Mouse (Mus musculus) lung, embryonic 16.5 days (tissue): ENCODE measurements around the gene Slc30a1. TPM values are rescaled to one million over a fixed set of nuclear protein-coding genes. Genes with fewer than 3 reads are reported as not detected.

Experiments used
- ATAC-seq: fragments of 200-750 bp; cut with Nextera tagmentation; 2 replicates; pipeline ENCODE4 v1.8.0; 2017; ENCODE audit warnings: low read depth, mild to moderate bottlenecking, moderate library complexity
- H3K27ac ChIP-seq: fragments of 300-500 bp; sonication (generic); 2 replicates; pipeline ENCODE4 v1.5.1; 2014; ENCODE audit warnings: mild to moderate bottlenecking, control low read depth, low read length
- H3K27me3 ChIP-seq: fragments of 300-500 bp; sonication (generic); 2 replicates; pipeline ENCODE4 v1.6.1; 2014; ENCODE audit warnings: low read depth, low read length, mixed read lengths; ENCODE audit not compliant: control insufficient read depth, insufficient read depth
- H3K36me3 ChIP-seq: fragments of 300-500 bp; sonication (generic); 2 replicates; pipeline ENCODE4 v1.6.1; 2014; ENCODE audit warnings: low read length; ENCODE audit not compliant: control insufficient read depth, insufficient read depth
- H3K4me1 ChIP-seq: fragments of 300-500 bp; sonication (generic); replicated peaks from 2 replicates; pipeline ENCODE4 v1.6.1; 2014; ENCODE audit warnings: low read length, mixed read lengths; ENCODE audit not compliant: control insufficient read depth, insufficient read depth
- H3K4me2 ChIP-seq: fragments of 300-500 bp; sonication (generic); 2 replicates; pipeline ENCODE4 v1.6.1; 2014; ENCODE audit warnings: low read depth, low read length, control low read depth
- H3K4me3 ChIP-seq: fragments of 300-500 bp; sonication (generic); 2 replicates; pipeline ENCODE4 v1.5.1; 2014; ENCODE audit warnings: mild to moderate bottlenecking, low read length, control low read depth
- H3K9ac ChIP-seq: fragments of 300-500 bp; sonication (generic); 2 replicates; pipeline ENCODE4 v1.6.1; 2014; ENCODE audit warnings: low read length, control low read depth
- H3K9me3 ChIP-seq: fragments of 300-500 bp; sonication (generic); 2 replicates; pipeline ENCODE4 v1.6.1; 2016; ENCODE audit warnings: low read length; ENCODE audit not compliant: control insufficient read depth
- WGBS: fragments of 180-500 bp; shearing (Covaris S2); extraction: QIAGEN DNeasy Blood & Tissue Kit; methylation state at CpG from one replicate; pipeline ENCODE4 v1.1.7; 2014; 5-methylcytosine and 5-hydroxymethylcytosine counted together
- polyA plus RNA-seq: library from polyadenylated mRNA; unstranded; fragments of >200 nt; fragmentation: Nextera tagmentation; extraction: Ambion mirVana; gene quantifications from 2 replicates; pipeline ENCODE4 v1.2.1, GENCODE M21; 2015

Gene Slc30a1
- polyA plus RNA-seq, 1 experiment from 2014 or later, result 1.8 TPM

DNA sequence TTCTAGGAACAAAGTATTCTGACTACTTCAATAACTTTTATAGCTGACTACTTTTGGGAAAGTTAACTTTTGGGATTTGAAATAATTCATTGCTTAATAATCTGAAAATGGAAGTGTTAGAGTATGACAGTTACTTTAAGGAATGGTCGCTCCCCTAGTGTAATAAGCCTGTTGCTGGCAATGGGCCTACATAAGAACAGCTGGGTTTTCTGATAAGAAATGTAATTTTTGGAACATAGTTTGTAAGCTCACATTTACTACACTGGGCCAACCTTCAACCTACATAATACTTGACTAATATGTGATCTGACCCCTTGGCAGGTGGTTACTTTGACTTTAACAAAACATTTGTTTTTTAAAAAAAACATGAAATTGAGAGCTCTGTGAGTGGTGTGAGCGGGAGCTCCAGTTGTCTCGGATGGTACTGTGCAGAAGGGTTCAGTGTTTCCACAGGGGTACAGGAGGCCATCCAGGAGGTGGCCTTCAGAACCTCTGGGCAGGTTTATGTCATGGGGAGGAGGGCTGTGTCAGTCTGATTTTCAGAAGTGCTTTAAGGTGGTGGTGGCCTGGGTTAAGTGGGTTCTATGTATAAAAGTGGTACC is 4.6 kb downstream of the Slc30a1 start:
- Histone ChIP-seq H3K4me2 (no peak overlapping the region), H3K9ac (no peak overlapping the region), H3K27ac (no peak overlapping the region), H3K36me3 (peaks cover 7% of the 10 kb centered on the region), H3K9me3 (no peaks in the 10 kb centered on the region), H3K4me3 (no peak overlapping the region), H3K27me3 (no peaks in the 10 kb centered on the region), H3K4me1 (peaks cover 26% of the 10 kb centered on the region)
- 53% methylated on average over 3 of the region's 3 CpGs for WGBS
- ATAC-seq, result no peak

DNA sequence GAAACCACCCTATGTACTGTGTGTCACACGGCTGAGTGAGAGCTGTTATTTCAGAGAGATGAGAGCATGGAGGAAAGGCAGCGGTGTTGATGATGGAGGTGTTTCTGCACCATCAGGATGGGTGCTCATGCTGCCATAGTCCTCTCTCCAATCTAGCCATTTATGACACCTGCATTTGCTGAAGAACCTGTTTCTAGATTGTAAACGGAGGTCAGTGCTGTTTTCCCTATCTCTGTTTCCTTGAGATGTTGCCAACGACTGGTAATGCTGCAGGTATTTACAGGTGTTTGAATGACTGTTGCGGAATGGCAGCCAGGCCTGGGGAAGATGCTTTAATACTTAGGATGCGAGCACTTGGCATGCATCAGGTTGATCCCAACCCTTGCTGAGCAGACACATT is 8.1 kb downstream of the Slc30a1 start:
- 80% methylated on average over 6 of the region's 6 CpGs for WGBS
- Histone ChIP-seq H3K27me3 (no peaks in the 10 kb centered on the region), H3K27ac (no peak overlapping the region)

GRCm38 (mm10) chr1:191915586-191915985 is 9.0 kb downstream of the Slc30a1 start:
- H3K9me3 ChIP-seq, result no peaks in the 10 kb centered on the region
- WGBS, result 76% methylated on average over 1 of the region's 1 CpGs
- H3K4me2 ChIP-seq, result no peak overlapping the region
- ATAC-seq, result no peak
- H3K4me3 ChIP-seq, result no peak overlapping the region
- peaks cover 7% of the 10 kb centered on the region for H3K4me1 ChIP-seq
- no peak overlapping the region for H3K27ac ChIP-seq
- no peaks in the 10 kb centered on the region for H3K36me3 ChIP-seq
- no peaks in the 10 kb centered on the region for H3K27me3 ChIP-seq
- H3K9ac ChIP-seq, result no peak overlapping the region

More for the DNA sequence above, 8.1 kb downstream of the Slc30a1 start:
- H3K4me3 ChIP-seq, result no peak overlapping the region
- no peaks in the 10 kb centered on the region for H3K9me3 ChIP-seq
- H3K4me1 ChIP-seq, result peaks cover 8% of the 10 kb centered on the region
- H3K4me2 ChIP-seq, result no peak overlapping the region
- H3K36me3 ChIP-seq, result no peaks in the 10 kb centered on the region
- H3K9ac ChIP-seq, result no peak overlapping the region
- ATAC-seq, result no peak

GRCm38 (mm10) chr1:191916876-191917275 is 10.3 kb downstream of the Slc30a1 start:
- Histone ChIP-seq H3K36me3 (no peaks in the 10 kb centered on the region), H3K4me2 (no peak overlapping the region), H3K27me3 (no peaks in the 10 kb centered on the region), H3K9ac (no peak overlapping the region), H3K27ac (no peak overlapping the region), H3K9me3 (peaks cover 5% of the 10 kb centered on the region), H3K4me1 (peaks cover under 1% of the 10 kb centered on the region), H3K4me3 (no peak overlapping the region)
- ATAC-seq, result no peak
- WGBS, result 54% methylated on average over 5 of the region's 5 CpGs

DNA sequence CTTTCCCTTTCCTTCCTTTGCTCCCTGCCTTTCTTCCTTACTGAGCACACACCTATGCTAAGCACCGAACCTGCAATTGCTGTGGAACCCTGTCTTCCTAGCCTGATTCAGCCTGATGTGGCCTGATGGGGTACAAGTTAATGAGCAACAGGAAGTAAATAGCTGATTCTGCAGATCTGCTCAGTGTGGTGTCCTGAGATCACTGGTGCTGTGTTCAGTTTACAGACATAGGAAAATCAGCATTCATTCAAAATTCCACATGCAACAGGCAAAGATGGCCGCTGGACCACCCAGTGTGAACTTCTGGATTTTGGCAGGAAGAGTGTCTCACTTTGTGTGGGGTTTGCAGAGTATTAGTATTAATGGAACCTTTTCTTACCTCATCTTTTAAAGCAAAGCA is 12.8 kb downstream of the Slc30a1 start:
- Histone ChIP-seq H3K36me3 (no peaks in the 10 kb centered on the region), H3K27ac (no peak overlapping the region), H3K27me3 (no peaks in the 10 kb centered on the region), H3K4me3 (no peak overlapping the region), H3K4me2 (no peak overlapping the region), H3K4me1 (no peaks in the 10 kb centered on the region), H3K9me3 (peaks cover 5% of the 10 kb centered on the region), H3K9ac (no peak overlapping the region)
- WGBS, result 67% methylated on average over 2 of the region's 2 CpGs
- no peak for ATAC-seq

GRCm38 (mm10) chr1:191921701-191922100 is 15.1 kb downstream of the Slc30a1 start:
- H3K4me1 ChIP-seq, result no peaks in the 10 kb centered on the region
- no peak overlapping the region for H3K9ac ChIP-seq
- H3K4me2 ChIP-seq, result no peak overlapping the region
- H3K36me3 ChIP-seq, result no peaks in the 10 kb centered on the region
- WGBS, result 87% methylated on average over 3 of the region's 3 CpGs
- no peak for ATAC-seq
- no peak overlapping the region for H3K27ac ChIP-seq
- no peaks in the 10 kb centered on the region for H3K27me3 ChIP-seq
- no peak overlapping the region for H3K4me3 ChIP-seq
- H3K9me3 ChIP-seq, result peaks cover 5% of the 10 kb centered on the region

DNA sequence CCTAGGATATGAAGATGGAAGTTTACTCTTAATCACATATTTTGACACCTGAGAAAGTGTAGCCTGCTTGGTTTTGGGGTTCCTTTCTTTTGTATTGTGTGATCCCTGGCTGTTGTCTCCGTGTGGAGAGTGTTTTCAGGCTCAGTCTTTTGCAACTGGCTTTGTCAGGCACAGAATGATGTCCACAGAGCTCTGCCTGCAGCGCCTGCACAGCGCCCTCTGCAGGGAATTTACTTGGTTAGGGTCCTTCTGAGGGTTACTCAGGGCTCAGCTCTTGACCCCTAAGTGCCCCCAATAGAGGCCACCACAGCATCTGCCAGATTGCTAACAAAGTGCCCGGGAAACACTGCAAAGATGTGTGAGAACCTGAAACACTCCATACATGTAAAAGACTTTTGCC is 18.9 kb downstream of the Slc30a1 start:
- ATAC-seq, result no peak
- WGBS, result 35% methylated on average over 4 of the region's 4 CpGs
- H3K9ac ChIP-seq, result no peak overlapping the region

DNA sequence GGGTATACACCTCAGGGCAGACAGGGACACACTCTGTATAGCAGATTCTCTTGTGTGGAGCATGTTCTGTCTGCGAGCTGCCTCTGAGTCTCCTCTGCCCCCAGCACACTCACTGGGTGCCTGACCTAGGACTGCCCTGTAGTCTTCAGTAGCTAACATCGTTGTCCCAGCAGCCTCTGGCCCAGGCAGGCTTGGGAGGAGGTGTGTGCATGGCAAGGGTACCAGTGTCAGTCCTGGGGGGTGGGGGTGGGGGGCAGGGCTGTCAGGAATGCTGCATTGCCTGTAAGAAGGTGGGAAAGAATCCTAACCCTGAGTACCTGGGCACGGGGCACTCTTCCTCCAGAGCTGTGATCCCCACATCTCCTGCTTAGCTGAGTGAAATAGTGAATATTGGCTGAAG is 20.1 kb downstream of the Slc30a1 start:
- H3K4me3 ChIP-seq, result no peak overlapping the region
- H3K27ac ChIP-seq, result no peak overlapping the region
- 52% methylated on average over 3 of the region's 3 CpGs for WGBS
- H3K36me3 ChIP-seq, result no peaks in the 10 kb centered on the region
- H3K4me2 ChIP-seq, result no peak overlapping the region
- no peak overlapping the region for H3K9ac ChIP-seq
- H3K9me3 ChIP-seq, result no peaks in the 10 kb centered on the region
- ATAC-seq, result no peak
- H3K27me3 ChIP-seq, result no peaks in the 10 kb centered on the region
- H3K4me1 ChIP-seq, result no peaks in the 10 kb centered on the region

More for the DNA sequence above, 18.9 kb downstream of the Slc30a1 start:
- Histone ChIP-seq H3K36me3 (no peaks in the 10 kb centered on the region), H3K27ac (no peak overlapping the region), H3K27me3 (no peaks in the 10 kb centered on the region), H3K9me3 (peaks cover 5% of the 10 kb centered on the region), H3K4me2 (no peak overlapping the region), H3K4me3 (no peak overlapping the region), H3K4me1 (no peaks in the 10 kb centered on the region)

DNA sequence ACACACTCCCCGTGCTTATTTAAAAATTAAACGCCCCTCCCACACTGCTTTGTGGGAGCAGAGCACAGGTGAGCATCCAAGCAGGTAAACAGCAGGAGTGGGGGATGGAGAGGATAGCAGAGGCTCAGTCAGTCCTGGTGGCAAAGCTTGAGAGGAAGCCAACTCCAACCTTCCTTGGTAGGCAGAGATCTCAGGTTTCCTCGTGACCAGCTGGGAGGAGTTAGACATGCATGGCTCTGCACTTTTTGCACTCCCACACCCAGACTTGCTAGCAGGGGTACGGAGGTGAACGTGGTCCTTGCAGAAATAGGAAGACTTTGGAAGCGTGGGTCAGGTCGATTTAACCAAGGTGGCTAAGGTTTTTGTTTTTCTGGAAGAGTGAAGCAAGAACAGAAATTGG is 21.8 kb downstream of the Slc30a1 start:
- no peaks in the 10 kb centered on the region for H3K4me1 ChIP-seq
- H3K27ac ChIP-seq, result no peak overlapping the region
- H3K4me3 ChIP-seq, result no peak overlapping the region
- no peaks in the 10 kb centered on the region for H3K9me3 ChIP-seq
- H3K9ac ChIP-seq, result no peak overlapping the region
- no peak for ATAC-seq
- no peaks in the 10 kb centered on the region for H3K27me3 ChIP-seq
- no peaks in the 10 kb centered on the region for H3K36me3 ChIP-seq
- H3K4me2 ChIP-seq, result no peak overlapping the region
- 61% methylated on average over 7 of the region's 7 CpGs for WGBS

GRCm38 (mm10) chr1:191929065-191929464 is 22.5 kb downstream of the Slc30a1 start:
- no peak overlapping the region for H3K9ac ChIP-seq
- H3K4me1 ChIP-seq, result no peaks in the 10 kb centered on the region
- no peak overlapping the region for H3K4me3 ChIP-seq
- WGBS, result 61% methylated on average over 8 of the region's 8 CpGs
- ATAC-seq, result no peak
- no peak overlapping the region for H3K4me2 ChIP-seq
- no peaks in the 10 kb centered on the region for H3K27me3 ChIP-seq
- H3K36me3 ChIP-seq, result no peaks in the 10 kb centered on the region
- no peaks in the 10 kb centered on the region for H3K9me3 ChIP-seq
- no peak overlapping the region for H3K27ac ChIP-seq
